Mouse (Mus musculus): ENCODE measurements around the gene Aste1. TPM values are rescaled to one million over a fixed set of nuclear protein-coding genes. Genes with fewer than 3 reads are reported as not detected.
A peak's percentile ranks its signal among the peaks of the same experiment; 100 is the strongest.

Gene Aste1
- polyA plus RNA-seq (2016; fragmentation: Nextera tagmentation; extraction: Ambion mirVana), result 15.2 and 15.5 TPM in 2 replicates

DNA sequence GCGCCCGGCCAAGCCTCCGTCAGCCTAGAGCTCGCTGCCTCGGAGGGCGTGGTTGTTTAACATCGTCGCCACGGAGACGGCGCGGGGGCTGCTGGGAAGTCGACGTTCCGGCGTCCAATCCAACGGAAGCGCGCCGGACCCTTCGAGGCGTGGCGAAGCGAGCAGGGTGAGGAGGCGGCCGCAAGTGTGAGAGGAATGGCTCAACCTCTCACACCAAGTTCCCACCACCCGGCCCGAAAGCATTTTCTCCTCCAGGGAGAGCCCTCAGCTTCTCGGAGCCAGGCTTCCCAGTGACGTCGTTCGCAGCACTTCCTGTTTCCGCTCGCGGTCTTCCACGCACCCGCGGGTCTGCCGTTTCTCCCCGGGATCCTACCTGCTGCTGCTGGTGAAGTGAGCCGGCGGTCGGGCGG is at the start of gene Aste1, which contains the start of gene Nek11:
Gene Aste1, plus strand, starts transcription at position 175 of the 410 bp plus-strand sequence.
Gene Nek11, minus strand, starts transcription at position 307 of the 410 bp plus-strand sequence.
- under 1% methylated on average over 44 of the region's 44 CpGs for WGBS
- H3K9me3 ChIP-seq (replicated peaks), result no peaks in the 10 kb centered on the region
- H3K4me1 ChIP-seq, result peaks cover 23% of the 10 kb centered on the region

DNA sequence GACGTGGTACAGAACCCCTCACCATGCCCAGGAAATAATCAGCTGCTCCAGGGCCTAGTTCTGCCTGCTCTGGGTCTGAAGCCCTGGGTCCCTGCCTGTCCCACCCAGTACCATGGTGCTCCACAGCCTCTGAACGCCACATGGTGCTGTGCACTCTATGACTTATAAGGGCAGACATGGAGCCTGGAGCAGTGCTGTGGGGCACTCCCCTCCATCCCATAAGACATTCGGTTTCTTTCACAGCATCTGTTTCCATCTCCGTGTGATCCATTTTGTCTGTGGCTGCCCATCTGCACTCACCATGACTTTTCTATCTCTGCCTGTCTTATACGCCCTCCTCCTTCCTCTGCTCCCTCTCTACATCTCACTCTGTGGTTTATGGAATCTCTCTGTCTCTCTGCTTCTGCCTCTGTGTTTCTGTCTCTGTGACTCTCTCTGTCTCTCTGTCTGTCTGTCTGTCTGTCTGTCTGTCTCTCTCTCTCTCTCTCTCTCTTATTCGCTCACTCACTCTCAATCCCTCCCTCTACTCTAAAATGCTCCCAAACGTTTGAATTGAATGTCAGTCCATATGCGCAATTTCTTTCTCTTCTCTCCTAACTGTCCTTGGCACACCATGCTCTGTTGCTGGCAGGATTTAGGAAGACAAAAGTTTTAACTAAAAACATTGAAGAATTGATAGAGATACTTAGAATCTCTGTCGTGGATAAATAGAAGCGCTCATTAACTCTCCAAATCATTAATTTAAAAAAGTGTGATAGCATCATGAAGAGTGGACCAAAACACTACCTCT is 46.8 kb upstream of the Aste1 start:
- no peak overlapping the region for H3K9ac ChIP-seq
- ATAC-seq (ENCODE audit: low FRiP score), result no peak
- no peaks in the 10 kb centered on the region for H3K36me3 ChIP-seq
- WGBS, result 74% methylated on average over 10 of the region's 10 CpGs
- H3K4me3 ChIP-seq, result no peak overlapping the region
- 0 out of 2 replicates have a peak overlapping the region, but pooled peaks have one; percentile 9 for H3K27ac ChIP-seq
- no peaks in the 10 kb centered on the region for H3K27me3 ChIP-seq
- no peak overlapping the region for H3K4me2 ChIP-seq (replicated peaks)
- H3K9me3 ChIP-seq (replicated peaks), result peaks cover 3% of the 10 kb centered on the region; the same call in 1 of the 2 replicates
- H3K4me1 ChIP-seq, result no peaks in the 10 kb centered on the region

More for the DNA sequence above, at the start of gene Aste1, which contains the start of gene Nek11:
- ATAC-seq (ENCODE audit: low FRiP score), result peak; percentile 96
- Histone ChIP-seq H3K4me2 (replicated peaks) (peak within 1 kb of the TSS; percentile 77), H3K36me3 (peaks cover 10% of the 10 kb centered on the region), H3K27ac (peak within 1 kb of the TSS; percentile 85), H3K27me3 (peaks cover 4% of the 10 kb centered on the region; the same call in 1 of the 2 replicates), H3K4me3 (peak within 1 kb of the TSS; percentile 71), H3K9ac (peak within 1 kb of the TSS; percentile 66)

- no peaks in the 10 kb centered on the region for H3K27me3 ChIP-seq
- H3K4me1 ChIP-seq, result no peaks in the 10 kb centered on the region
- no peak overlapping the region for H3K4me3 ChIP-seq
- no peak overlapping the region for H3K27ac ChIP-seq
- no peak for ATAC-seq (ENCODE audit: low FRiP score)
- no peak overlapping the region for H3K9ac ChIP-seq
- H3K9me3 ChIP-seq (replicated peaks), result no peaks in the 10 kb centered on the region
- H3K4me2 ChIP-seq (replicated peaks), result no peak overlapping the region
- 61% methylated on average over 5 of the region's 5 CpGs for WGBS
- no peaks in the 10 kb centered on the region for H3K36me3 ChIP-seq
Observed at GRCm38 (mm10) chr9:105349034-105349433, 46.2 kb upstream of the Aste1 start.

DNA sequence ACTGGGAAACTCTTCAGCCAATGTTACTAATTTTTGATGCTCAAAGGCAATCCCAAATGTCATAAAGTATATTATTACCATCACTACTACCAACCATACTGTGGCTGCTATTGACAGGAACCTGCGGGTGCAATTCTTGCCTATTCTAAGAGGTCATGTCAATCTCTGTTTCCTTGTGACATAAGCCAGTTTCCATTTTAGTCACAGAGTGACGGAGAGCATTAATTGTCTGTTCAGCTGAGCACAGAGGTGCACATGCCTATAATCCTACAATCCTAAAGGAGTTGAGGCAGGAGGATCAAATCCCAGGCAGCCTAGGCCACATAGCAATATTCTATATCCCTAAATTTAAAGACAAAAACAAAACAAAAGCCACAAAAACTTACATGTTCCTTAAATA is 33.0 kb upstream of the Aste1 start:
- no peak for ATAC-seq (ENCODE audit: low FRiP score)
- Histone ChIP-seq H3K27ac (no peak overlapping the region), H3K4me3 (no peak overlapping the region), H3K9ac (no peak overlapping the region), H3K27me3 (no peaks in the 10 kb centered on the region), H3K9me3 (replicated peaks) (no peaks in the 10 kb centered on the region), H3K4me2 (replicated peaks) (no peak overlapping the region), H3K4me1 (no peaks in the 10 kb centered on the region), H3K36me3 (no peaks in the 10 kb centered on the region)
- WGBS, result 74% methylated on average over 2 of the region's 2 CpGs

DNA sequence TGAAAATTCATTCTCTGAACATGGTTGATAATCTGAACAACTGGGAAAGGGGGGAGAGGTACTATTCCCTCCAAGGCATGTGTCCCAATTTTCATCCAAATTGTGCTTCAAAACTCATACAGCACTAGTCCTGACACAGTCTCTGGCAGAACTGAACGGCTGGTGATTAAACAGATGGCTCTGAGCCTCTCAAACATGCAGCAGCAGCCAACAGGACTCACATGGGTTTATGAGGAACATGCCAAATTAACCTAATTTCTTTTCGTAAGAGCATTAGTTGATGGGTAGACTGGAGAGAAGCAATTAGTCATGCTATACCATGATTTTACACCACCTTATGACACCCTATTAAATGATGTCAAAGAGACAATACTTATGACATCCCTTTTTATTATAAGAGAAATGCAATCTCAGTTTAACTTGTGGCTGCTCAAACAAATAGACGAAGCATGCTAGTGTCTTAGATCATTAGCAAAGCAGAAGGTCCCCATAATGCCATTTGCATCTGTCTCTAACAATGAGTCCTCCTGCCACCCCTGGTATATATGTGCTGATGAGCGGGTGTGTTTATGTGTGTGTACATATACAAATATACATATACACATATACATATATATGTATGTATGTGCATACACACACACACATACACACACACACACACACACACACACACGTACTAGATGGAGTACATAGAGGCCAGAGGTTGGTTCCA is 31.5 kb upstream of the Aste1 start:
- Histone ChIP-seq H3K36me3 (no peaks in the 10 kb centered on the region), H3K4me1 (no peaks in the 10 kb centered on the region), H3K4me2 (replicated peaks) (no peak overlapping the region), H3K4me3 (no peak overlapping the region), H3K27ac (no peak overlapping the region), H3K9me3 (replicated peaks) (no peaks in the 10 kb centered on the region), H3K9ac (no peak overlapping the region), H3K27me3 (no peaks in the 10 kb centered on the region)
- no peak for ATAC-seq (ENCODE audit: low FRiP score)
- 74% methylated on average over 5 of the region's 5 CpGs for WGBS

GRCm38 (mm10) chr9:105366199-105366598 is 29.0 kb upstream of the Aste1 start:
- WGBS, result 85% methylated on average over 4 of the region's 4 CpGs
- no peaks in the 10 kb centered on the region for H3K36me3 ChIP-seq
- H3K4me3 ChIP-seq, result no peak overlapping the region
- no peak overlapping the region for H3K27ac ChIP-seq
- H3K9ac ChIP-seq, result no peak overlapping the region
- H3K27me3 ChIP-seq, result no peaks in the 10 kb centered on the region
- no peak for ATAC-seq (ENCODE audit: low FRiP score)
- H3K4me1 ChIP-seq, result no peaks in the 10 kb centered on the region
- H3K4me2 ChIP-seq (replicated peaks), result no peak overlapping the region
- no peaks in the 10 kb centered on the region for H3K9me3 ChIP-seq (replicated peaks)

- Histone ChIP-seq H3K27ac (no peak overlapping the region), H3K4me1 (no peaks in the 10 kb centered on the region), H3K9ac (no peak overlapping the region), H3K9me3 (replicated peaks) (no peaks in the 10 kb centered on the region), H3K36me3 (no peaks in the 10 kb centered on the region), H3K27me3 (no peaks in the 10 kb centered on the region), H3K4me3 (no peak overlapping the region), H3K4me2 (replicated peaks) (no peak overlapping the region)
- WGBS, result 87% methylated on average over 3 of the region's 3 CpGs
- no peak for ATAC-seq (ENCODE audit: low FRiP score)
Observed at GRCm38 (mm10) chr9:105368605-105369004, 26.6 kb upstream of the Aste1 start.

DNA sequence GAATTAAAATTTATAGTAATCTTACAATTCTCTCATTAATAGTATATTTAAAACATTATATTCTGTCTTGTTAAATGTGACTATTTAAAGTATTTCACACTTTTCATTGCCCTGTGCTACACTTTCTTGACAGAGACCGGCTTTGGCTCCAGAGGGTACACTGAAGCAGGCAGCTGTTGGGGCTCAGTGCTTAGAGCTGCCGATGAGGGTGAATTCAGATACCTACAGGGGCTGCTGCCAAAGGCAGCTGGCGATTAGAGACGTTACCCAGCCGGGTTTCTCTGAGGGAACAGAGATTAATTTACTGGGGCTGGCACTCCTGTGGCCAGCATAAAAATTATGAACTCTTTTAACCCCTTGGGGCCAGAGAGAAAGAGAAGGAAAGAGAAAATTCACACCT is 20.8 kb upstream of the Aste1 start:
- no peaks in the 10 kb centered on the region for H3K36me3 ChIP-seq
- 60% methylated on average over 5 of the region's 5 CpGs for WGBS
- H3K27me3 ChIP-seq, result no peaks in the 10 kb centered on the region
- H3K9ac ChIP-seq, result no peak overlapping the region
- no peak overlapping the region for H3K27ac ChIP-seq
- no peak overlapping the region for H3K4me2 ChIP-seq (replicated peaks)
- no peak for ATAC-seq (ENCODE audit: low FRiP score)
- no peak overlapping the region for H3K4me3 ChIP-seq
- H3K9me3 ChIP-seq (replicated peaks), result no peaks in the 10 kb centered on the region
- H3K4me1 ChIP-seq, result no peaks in the 10 kb centered on the region

- H3K9ac ChIP-seq, result no peak overlapping the region
- no peaks in the 10 kb centered on the region for H3K27me3 ChIP-seq
- no peak for ATAC-seq (ENCODE audit: low FRiP score)
- WGBS, result 73% methylated on average over 7 of the region's 7 CpGs
- H3K4me1 ChIP-seq, result peaks cover 7% of the 10 kb centered on the region
- no peak overlapping the region for H3K27ac ChIP-seq
- no peaks in the 10 kb centered on the region for H3K36me3 ChIP-seq
- no peaks in the 10 kb centered on the region for H3K9me3 ChIP-seq (replicated peaks)
- no peak overlapping the region for H3K4me2 ChIP-seq (replicated peaks)
- no peak overlapping the region for H3K4me3 ChIP-seq
Observed at GRCm38 (mm10) chr9:105376411-105376810, 18.8 kb upstream of the Aste1 start.

DNA sequence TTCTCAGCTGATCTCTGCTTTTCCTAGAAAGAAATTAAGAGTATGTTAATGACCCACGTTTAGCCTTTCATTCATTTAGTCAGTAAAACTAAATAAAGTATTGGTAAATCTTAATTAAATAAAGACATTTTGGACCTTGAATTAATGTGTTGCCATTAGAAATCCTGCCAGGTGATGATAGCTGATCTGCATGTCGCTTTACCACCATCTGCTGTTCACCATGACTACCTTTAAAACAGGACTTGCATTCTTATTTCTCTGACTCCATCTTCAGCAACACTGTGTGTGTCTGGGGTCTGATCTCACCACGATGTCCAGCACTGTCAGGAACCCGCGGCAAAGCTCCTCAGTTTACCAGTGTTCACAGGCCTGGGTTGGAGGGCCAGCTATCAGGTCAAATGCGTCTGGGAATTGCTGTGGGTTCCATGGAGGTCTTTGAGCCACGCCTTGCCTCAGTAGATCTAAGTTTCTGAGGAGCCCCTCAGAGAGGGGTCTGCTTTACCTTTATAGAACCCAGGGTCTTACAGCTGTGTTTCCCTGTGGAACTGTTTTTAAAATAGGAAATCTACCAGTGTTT is 18.1 kb upstream of the Aste1 start:
- no peaks in the 10 kb centered on the region for H3K9me3 ChIP-seq (replicated peaks)
- no peak overlapping the region for H3K9ac ChIP-seq
- H3K4me3 ChIP-seq, result no peak overlapping the region
- H3K36me3 ChIP-seq, result no peaks in the 10 kb centered on the region
- ATAC-seq (ENCODE audit: low FRiP score), result no peak
- 81% methylated on average over 7 of the region's 7 CpGs for WGBS
- H3K27ac ChIP-seq, result no peak overlapping the region
- H3K4me2 ChIP-seq (replicated peaks), result no peak overlapping the region
- no peaks in the 10 kb centered on the region for H3K27me3 ChIP-seq
- peaks cover 7% of the 10 kb centered on the region for H3K4me1 ChIP-seq

GRCm38 (mm10) chr9:105377622-105378021 is 17.6 kb upstream of the Aste1 start:
- peaks cover 7% of the 10 kb centered on the region for H3K4me1 ChIP-seq
- no peak overlapping the region for H3K4me2 ChIP-seq (replicated peaks)
- no peak overlapping the region for H3K27ac ChIP-seq
- no peaks in the 10 kb centered on the region for H3K9me3 ChIP-seq (replicated peaks)
- no peak overlapping the region for H3K4me3 ChIP-seq
- H3K9ac ChIP-seq, result no peak overlapping the region
- H3K36me3 ChIP-seq, result no peaks in the 10 kb centered on the region
- 79% methylated on average over 3 of the region's 3 CpGs for WGBS
- no peak for ATAC-seq (ENCODE audit: low FRiP score)
- H3K27me3 ChIP-seq, result no peaks in the 10 kb centered on the region

DNA sequence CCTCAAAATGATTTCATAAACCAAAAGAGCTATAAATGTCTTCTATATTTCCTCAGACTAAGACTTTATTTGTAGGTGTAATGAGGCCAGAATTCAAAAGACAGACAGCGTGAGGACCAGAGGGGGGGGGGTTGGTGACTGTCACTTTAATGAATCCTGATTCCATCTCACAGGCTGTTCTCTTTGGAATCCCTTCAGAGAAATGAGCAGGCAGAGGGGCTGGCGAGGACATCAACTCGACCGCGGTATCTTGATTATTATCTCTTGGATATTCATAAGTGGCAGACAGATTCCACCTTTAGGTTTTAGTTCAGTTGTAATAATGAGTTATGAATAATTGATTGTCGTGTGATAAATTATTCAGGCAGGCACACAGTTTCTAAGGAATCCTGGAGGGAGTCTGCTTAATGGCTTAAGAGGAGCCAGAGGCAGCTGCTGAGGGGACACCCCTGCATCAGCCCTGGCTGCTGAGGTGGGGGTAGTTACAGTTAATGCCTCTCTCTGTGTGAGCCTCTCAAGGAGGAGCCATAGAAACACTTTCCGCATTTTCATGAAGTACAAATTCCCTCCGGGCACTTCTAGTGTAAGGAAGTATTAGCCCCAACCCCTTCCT is 15.6 kb upstream of the Aste1 start:
- no peak overlapping the region for H3K9ac ChIP-seq
- no peaks in the 10 kb centered on the region for H3K27me3 ChIP-seq
- peak; percentile 86 for ATAC-seq (ENCODE audit: low FRiP score)
- 52% methylated on average over 8 of the region's 8 CpGs for WGBS
- H3K4me2 ChIP-seq (replicated peaks), result no peak overlapping the region
- H3K9me3 ChIP-seq (replicated peaks), result no peaks in the 10 kb centered on the region
- H3K27ac ChIP-seq, result no peak overlapping the region
- H3K4me1 ChIP-seq, result peaks cover 7% of the 10 kb centered on the region
- no peak overlapping the region for H3K4me3 ChIP-seq
- no peaks in the 10 kb centered on the region for H3K36me3 ChIP-seq
